Mouse (Mus musculus) ES-E14 (cell line): ENCODE results near the gene Hexim2. TPM values are rescaled to one million over a fixed set of nuclear protein-coding genes. Genes with fewer than 3 reads are reported as not detected.

Experiments
- DNase-seq: peaks from one replicate; pipeline ENCODE4 v3.0.0-alpha.2; 2013; ENCODE audit warnings: low read depth, low spot score
- H3K27ac ChIP-seq: 2 replicates; pipeline ENCODE4 v1.5.1; 2012; ENCODE audit warnings: low read depth, mild to moderate bottlenecking, low read length, moderate library complexity, mixed read lengths; ENCODE audit not compliant: poor library complexity, insufficient read depth, severe bottlenecking
- H3K36me3 ChIP-seq: 2 replicates; pipeline ENCODE4 v1.6.1; 2012; ENCODE audit warnings: mild to moderate bottlenecking, low read length, moderate library complexity, mixed read lengths; ENCODE audit not compliant: control insufficient read depth, poor library complexity, insufficient read depth, severe bottlenecking
- H3K4me1 ChIP-seq, 2 experiments: fragments of 150-350 bp in 1 of 2; sonication (generic) in 1 of 2; 2 replicates each; pipeline ENCODE4 v1.6.1; 2012; ENCODE audit warnings: low read length in 2 of 2, mild to moderate bottlenecking in 1 of 2, mixed read lengths in 1 of 2; ENCODE audit not compliant: control insufficient read depth in 2 of 2, insufficient read depth in 2 of 2, poor library complexity in 1 of 2
- H3K4me3 ChIP-seq, 2 experiments: fragments of 150-350 bp in 1 of 2; sonication (generic) in 1 of 2; 2 replicates each; pipeline ENCODE4 v1.5.1; 2012; ENCODE audit warnings: low read length in 2 of 2, low read depth in 1 of 2, mild to moderate bottlenecking in 1 of 2, mixed read lengths in 1 of 2; ENCODE audit not compliant: insufficient read depth in 1 of 2, poor library complexity in 1 of 2, severe bottlenecking in 1 of 2
- H3K9ac ChIP-seq: 2 replicates; pipeline ENCODE4 v1.6.1; 2012; ENCODE audit warnings: low read depth, mild to moderate bottlenecking, low read length, mixed read lengths; ENCODE audit not compliant: poor library complexity, insufficient read depth, severe bottlenecking
- H3K9me3 ChIP-seq: fragments of 150-350 bp; sonication (generic); 2 replicates; pipeline ENCODE4 v1.6.1; 2012; ENCODE audit warnings: low read depth, mild to moderate bottlenecking, low read length; ENCODE audit not compliant: control insufficient read depth, insufficient read depth
- CHD2 ChIP-seq: IDR thresholded peaks from 2 replicates; pipeline ENCODE4 v1.6.1; 2014; ENCODE audit warnings: mild to moderate bottlenecking, low read depth, low read length, inconsistent platforms
- HCFC1 ChIP-seq: IDR thresholded peaks from 2 replicates; pipeline ENCODE4 v1.6.1; 2012; ENCODE audit warnings: low read length, inconsistent platforms, borderline replicate concordance; ENCODE audit not compliant: insufficient read depth
- MAFK ChIP-seq: IDR thresholded peaks from 2 replicates; pipeline ENCODE4 v1.6.1; 2014; ENCODE audit warnings: mild to moderate bottlenecking, low read depth, low read length, inconsistent platforms; ENCODE audit not compliant: insufficient read depth
- ZC3H11A ChIP-seq: IDR thresholded peaks from 2 replicates; pipeline ENCODE4 v1.6.1; 2012; ENCODE audit warnings: low read depth, mild to moderate bottlenecking, inconsistent platforms, low read length, borderline replicate concordance
- ZNF384 ChIP-seq: IDR thresholded peaks from 2 replicates; pipeline ENCODE4 v1.6.1; 2012; ENCODE audit warnings: low read depth, low read length, inconsistent platforms
- in situ Hi-C, 2 experiments: fragments of 600-800 bp; cut with MboI; formaldehyde crosslinking; loops; one replicate each; pipeline ENCODE4 v1.15.1; 2025; ENCODE audit warnings: low sequenced_read_pairs in 2 of 2, inconsistent platforms in 1 of 2; ENCODE audit not compliant: unreplicated experiment in 2 of 2
- total RNA-seq: library from RNA; depleted of rRNA; stranded (reverse); fragments of 300-350 nt; gene quantifications from 2 replicates; pipeline ENCODE4 v1.2.3, GENCODE M21; 2012

Hexim2 gene
- total RNA-seq, 1 experiment = 9.7 TPM

DNA sequence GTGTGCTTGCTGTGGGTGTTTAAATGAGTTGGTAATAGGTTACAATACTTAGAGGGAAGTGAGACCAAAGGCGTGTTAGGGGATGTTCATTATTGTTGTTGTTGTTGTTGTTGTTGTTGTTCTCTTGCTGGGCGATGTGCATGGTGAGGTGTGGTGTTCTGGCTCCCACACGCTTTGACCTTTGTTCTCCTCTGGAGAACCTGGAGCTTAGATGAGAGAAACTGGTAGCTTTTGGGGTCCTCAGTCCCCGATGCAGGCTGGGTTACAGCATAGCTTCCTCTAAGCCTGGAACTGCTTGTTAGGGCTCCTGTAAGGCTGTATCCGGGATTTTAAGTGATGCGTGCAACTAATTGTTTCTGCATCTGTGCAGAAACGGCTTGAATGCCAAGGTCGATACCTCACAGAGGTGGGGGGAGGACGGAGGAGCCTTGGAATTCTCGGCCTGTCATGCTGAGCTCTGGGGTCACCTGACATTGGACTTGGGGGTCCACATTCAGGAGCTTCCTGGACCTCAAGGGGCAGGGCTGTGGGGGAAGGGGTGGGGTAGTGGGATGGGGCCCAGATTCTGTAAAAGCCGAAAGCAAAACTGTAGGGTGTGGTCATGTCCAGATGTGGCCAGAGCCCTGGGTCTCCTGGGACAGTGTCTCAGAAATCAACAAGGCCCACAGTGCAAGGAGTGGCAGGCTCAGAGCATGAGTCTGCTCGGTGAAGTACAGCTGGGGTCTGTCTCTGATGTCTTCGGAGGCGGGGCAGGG, 43.6 kb downstream of the Hexim2 start:
- Histone ChIP-seq H3K27ac (no peak overlapping the region), H3K4me1 (peaks cover 14 to 21% of the 10 kb centered on the region in 2 experiments; a peak in 3 of 4 replicates), H3K9ac (no peak overlapping the region), H3K36me3 (no peaks in the 10 kb centered on the region), H3K4me3 (no peak overlapping the region), H3K9me3 (no peaks in the 10 kb centered on the region)
- in situ Hi-C loops = no loop called here
- no peak for TF ChIP-seq ZC3H11A
- TF ChIP-seq HCFC1 = no peak
- TF ChIP-seq MAFK = no peak
- TF ChIP-seq ZNF384 = no peak
- no peak for TF ChIP-seq CHD2
- no peak for DNase-seq

DNA sequence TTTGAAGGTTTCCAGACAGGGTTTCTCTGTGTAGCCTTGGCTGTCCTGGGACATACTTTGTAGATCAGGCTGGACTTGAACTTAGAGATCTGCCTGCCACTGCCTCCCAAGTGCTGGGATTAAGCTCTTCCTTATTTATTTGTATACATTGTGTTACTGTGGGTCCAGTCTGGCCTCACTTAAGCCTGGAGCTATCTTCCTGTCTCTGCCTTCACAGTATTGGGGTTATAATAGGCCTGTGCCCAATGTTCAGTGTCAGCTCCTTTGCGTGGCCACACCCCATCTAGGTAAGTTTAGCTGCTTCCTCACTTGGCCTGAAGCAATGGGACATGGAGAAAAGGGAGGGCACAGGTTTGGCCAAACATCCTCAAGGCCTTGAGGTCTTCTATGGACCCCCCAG, 44.3 kb downstream of the Hexim2 start:
- Histone ChIP-seq H3K36me3 (no peaks in the 10 kb centered on the region), H3K27ac (no peak overlapping the region)
- in situ Hi-C loops = no loop called here

DNA sequence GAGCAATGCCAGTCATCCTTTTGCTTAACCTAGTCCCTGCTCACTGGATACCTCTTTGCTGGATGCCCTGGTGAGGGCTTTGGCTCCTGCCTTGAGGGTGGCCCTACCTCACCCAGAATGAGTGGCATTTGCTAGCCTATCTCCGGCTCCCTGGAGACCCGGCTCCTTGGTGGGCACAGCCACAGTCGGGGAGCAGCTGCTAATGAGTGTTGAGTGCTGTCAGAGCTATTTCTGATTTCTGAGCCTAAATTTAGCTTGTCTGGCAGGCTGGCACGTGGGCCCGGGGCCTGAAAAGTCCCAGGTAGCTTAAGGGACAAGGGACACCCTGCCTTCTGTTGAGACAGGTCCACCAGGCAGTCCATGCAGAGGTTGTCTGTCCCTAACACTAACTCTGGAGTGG, 45.0 kb downstream of the Hexim2 start:
- no peaks in the 10 kb centered on the region for H3K36me3 ChIP-seq
- H3K4me1 ChIP-seq = peaks cover 10 to 18% of the 10 kb centered on the region in 2 experiments; a peak in 3 of 4 replicates
- H3K27ac ChIP-seq = no peak overlapping the region
- DNase-seq = no peak
- no peak overlapping the region for H3K4me3 ChIP-seq
- no peaks in the 10 kb centered on the region for H3K9me3 ChIP-seq
- no peak for TF ChIP-seq CHD2
- no peak for TF ChIP-seq MAFK
- no peak for TF ChIP-seq HCFC1
- no peak for TF ChIP-seq ZNF384
- no peak for TF ChIP-seq ZC3H11A
- in situ Hi-C loops = no loop called here
- H3K9ac ChIP-seq = no peak overlapping the region

More for the DNA sequence above, 44.3 kb downstream of the Hexim2 start:
- H3K4me3 ChIP-seq = no peak overlapping the region
- TF ChIP-seq ZNF384 (no peak), ZC3H11A (no peak), MAFK (no peak), HCFC1 (no peak), CHD2 (no peak)
- no peak overlapping the region for H3K9ac ChIP-seq
- no peaks in the 10 kb centered on the region for H3K9me3 ChIP-seq
- DNase-seq = no peak
- H3K4me1 ChIP-seq = peaks cover 14 to 21% of the 10 kb centered on the region in 2 experiments; a peak in 3 of 4 replicates

DNA sequence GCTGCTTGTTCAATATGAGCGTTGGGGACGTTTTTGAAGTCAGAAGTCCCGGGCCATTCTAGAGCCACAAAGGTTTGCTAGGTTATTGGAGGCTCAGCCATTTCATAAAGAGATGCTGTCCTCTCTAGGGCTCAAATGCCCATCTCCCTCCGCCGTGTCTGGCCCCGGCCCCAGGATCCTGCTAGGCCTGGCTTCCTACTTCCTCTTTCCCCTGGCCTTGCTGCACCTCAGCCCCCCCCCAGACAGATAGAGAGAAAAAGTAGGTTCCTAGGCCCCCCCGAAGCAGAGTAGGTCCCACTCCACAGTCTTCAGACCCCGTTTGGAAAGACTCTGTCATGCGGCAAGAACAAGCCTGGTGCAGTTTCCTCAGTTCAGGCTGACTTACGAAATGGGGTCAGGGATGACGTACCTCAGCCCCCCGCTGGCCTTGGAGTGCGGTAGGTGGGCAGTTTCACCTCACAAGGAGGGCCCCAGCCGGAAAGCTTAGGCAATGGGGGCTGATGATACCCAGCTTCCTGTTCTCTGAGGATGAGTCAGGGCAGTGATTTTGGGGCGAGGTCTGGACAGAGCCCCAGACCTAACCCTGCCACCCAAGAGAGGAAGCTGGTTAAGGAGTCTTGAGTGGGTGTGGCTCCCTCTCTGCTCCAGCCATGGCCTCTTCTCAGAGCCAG, 45.7 kb downstream of the Hexim2 start:
- TF ChIP-seq CHD2 = no peak
- TF ChIP-seq MAFK = no peak
- TF ChIP-seq ZC3H11A = no peak
- no peak for TF ChIP-seq HCFC1
- no peak for TF ChIP-seq ZNF384
- Histone ChIP-seq H3K4me1 (peaks cover 10 to 18% of the 10 kb centered on the region in 2 experiments; a peak in 3 of 4 replicates), H3K4me3 (no peak overlapping the region), H3K9me3 (no peaks in the 10 kb centered on the region), H3K36me3 (no peaks in the 10 kb centered on the region), H3K27ac (no peak overlapping the region), H3K9ac (no peak overlapping the region)
- in situ Hi-C loops = no loop called here
- no peak for DNase-seq
